Mouse (Mus musculus) lung, embryonic 14.5 days (tissue): ENCODE measurements around the gene Fut2. TPM values are rescaled to one million over a fixed set of nuclear protein-coding genes. Genes with fewer than 3 reads are reported as not detected.

ENCODE experiments used
- ATAC-seq: fragments of 200-750 bp; cut with Nextera tagmentation; 2 replicates; pipeline ENCODE4 v1.8.0; 2017; ENCODE audit warnings: mild to moderate bottlenecking, moderate TSS enrichment, moderate library complexity; ENCODE audit not compliant: insufficient read depth
- DNase-seq: peaks from one replicate; pipeline ENCODE4 v3.0.0-alpha.2; 2015
- H3K27ac ChIP-seq: fragments of 300-500 bp; sonication (generic); 2 replicates; pipeline ENCODE4 v1.5.1; 2014; ENCODE audit warnings: low read depth, mild to moderate bottlenecking, moderate library complexity
- H3K27me3 ChIP-seq: fragments of 300-500 bp; sonication (generic); 2 replicates; pipeline ENCODE4 v1.6.1; 2014; ENCODE audit warnings: low read length, control low read depth; ENCODE audit not compliant: insufficient read depth
- H3K36me3 ChIP-seq: fragments of 300-500 bp; sonication (generic); 2 replicates; pipeline ENCODE4 v1.6.1; 2014; ENCODE audit warnings: control low read depth; ENCODE audit not compliant: insufficient read depth
- H3K4me1 ChIP-seq: fragments of 300-500 bp; sonication (generic); 2 replicates; pipeline ENCODE4 v1.6.1; 2014; ENCODE audit warnings: antibody characterized with exemption, control low read depth; ENCODE audit not compliant: insufficient read depth
- H3K4me2 ChIP-seq: fragments of 300-500 bp; sonication (generic); 2 replicates; pipeline ENCODE4 v1.6.1; 2014; ENCODE audit warnings: mild to moderate bottlenecking
- H3K4me3 ChIP-seq: fragments of 300-500 bp; sonication (generic); 2 replicates; pipeline ENCODE4 v1.5.1; 2014; ENCODE audit warnings: low read depth, low read length
- H3K9ac ChIP-seq: fragments of 300-500 bp; sonication (generic); 2 replicates; pipeline ENCODE4 v1.6.1; 2014
- H3K9me3 ChIP-seq: fragments of 300-500 bp; sonication (generic); 2 replicates; pipeline ENCODE4 v1.6.1; 2016; ENCODE audit warnings: low read depth, low read length, control low read depth
- CTCF ChIP-seq: IDR thresholded peaks from 2 replicates; pipeline ENCODE4 v1.5.1; 2016; ENCODE audit warnings: antibody characterized with exemption, low read depth
- WGBS: fragments of 180-500 bp; shearing (Covaris S2); extraction: QIAGEN DNeasy Blood & Tissue Kit; methylation state at CpG from one replicate; pipeline ENCODE4 v1.1.7; 2014; 5-methylcytosine and 5-hydroxymethylcytosine counted together
- polyA plus RNA-seq: library from polyadenylated mRNA; unstranded; fragments of >200 nt; fragmentation: Nextera tagmentation; extraction: Ambion mirVana; gene quantifications from 2 replicates; pipeline ENCODE4 v1.2.1, GENCODE M21; 2014

Gene Fut2
- polyA plus RNA-seq, 1 experiment from 2014 or later, result 0.75 TPM

DNA sequence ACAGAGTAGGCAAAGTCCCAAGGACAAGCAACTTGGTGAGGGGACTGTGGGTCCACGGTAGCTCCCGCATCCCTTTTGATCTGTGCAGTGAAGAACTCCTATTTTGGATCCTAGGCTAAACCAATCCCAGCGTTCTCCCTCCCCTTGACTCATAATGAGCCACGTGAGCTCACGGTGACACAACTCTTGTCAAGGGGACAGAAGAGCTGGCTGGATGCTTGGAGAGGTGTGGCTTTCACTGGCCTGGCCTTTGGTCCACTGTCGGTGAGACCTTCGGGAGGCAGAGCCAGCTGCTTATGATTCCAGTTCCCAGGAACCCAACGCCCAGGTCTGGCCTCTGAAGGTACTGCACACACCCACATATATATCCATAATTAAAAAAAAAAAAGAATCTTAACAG lies 16.8 kb downstream of the Fut2 start:
- no peaks in the 10 kb centered on the region for H3K36me3 ChIP-seq
- H3K9ac ChIP-seq, result no peak overlapping the region
- H3K4me3 ChIP-seq, result no peak overlapping the region
- no peaks in the 10 kb centered on the region for H3K9me3 ChIP-seq
- no peak overlapping the region for H3K4me2 ChIP-seq
- TF ChIP-seq CTCF, result no peak
- 68% methylated on average over 8 of the region's 8 CpGs for WGBS
- DNase-seq, result no peak
- H3K4me1 ChIP-seq, result no peaks in the 10 kb centered on the region
- H3K27me3 ChIP-seq, result no peaks in the 10 kb centered on the region
- no peak for ATAC-seq
- H3K27ac ChIP-seq, result no peak overlapping the region; the same call in 1 of the 2 replicates

DNA sequence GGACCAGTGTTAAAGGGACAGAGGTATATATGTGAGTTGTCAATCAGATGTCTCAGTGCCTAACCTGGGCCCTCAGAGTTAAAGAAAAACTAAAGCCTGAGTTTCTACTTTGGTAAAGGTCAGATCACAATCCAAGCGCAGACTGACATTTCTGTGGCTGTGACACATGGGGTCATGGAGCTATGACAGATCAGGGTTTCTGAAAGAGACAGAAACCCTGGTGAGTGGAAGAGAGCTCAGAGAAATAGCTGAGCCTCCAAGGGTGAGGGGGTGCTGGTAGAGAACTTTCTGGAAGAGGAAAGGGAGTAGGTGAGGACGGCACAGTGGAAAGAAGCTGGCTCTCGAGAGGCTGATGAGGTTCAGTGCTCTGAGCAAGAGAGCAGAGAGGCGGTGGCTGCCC lies 19.5 kb downstream of the Fut2 start:
- Histone ChIP-seq H3K4me2 (no peak overlapping the region), H3K36me3 (no peaks in the 10 kb centered on the region), H3K27me3 (no peaks in the 10 kb centered on the region), H3K4me3 (no peak overlapping the region), H3K27ac (no peak overlapping the region), H3K9me3 (no peaks in the 10 kb centered on the region), H3K4me1 (peaks cover 11% of the 10 kb centered on the region), H3K9ac (no peak overlapping the region)
- ATAC-seq (no peak), DNase-seq (no peak)
- WGBS, result 72% methylated on average over 4 of the region's 4 CpGs
- TF ChIP-seq CTCF, result no peak

DNA sequence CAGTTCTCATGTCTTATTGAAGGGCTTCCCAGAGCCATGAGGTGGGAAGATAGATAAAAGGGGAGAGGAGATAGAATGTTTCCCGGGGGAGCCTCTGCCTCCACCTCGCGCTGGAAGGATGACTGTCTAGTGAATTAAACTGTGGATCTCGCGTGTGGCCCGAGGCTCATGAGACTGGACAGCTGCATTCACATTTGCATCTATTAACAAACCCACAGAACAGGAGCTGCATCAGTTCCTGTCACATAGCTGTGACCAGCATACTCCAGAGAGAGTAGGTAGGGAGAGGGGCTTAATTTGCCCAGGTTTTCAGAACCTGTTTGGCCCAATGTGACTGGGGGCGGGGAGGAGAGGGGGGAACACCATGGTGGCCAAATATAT lies 20.6 kb downstream of the Fut2 start:
- DNase-seq (no peak), ATAC-seq (no peak)
- H3K4me1 ChIP-seq, result peaks cover 18% of the 10 kb centered on the region
- H3K36me3 ChIP-seq, result no peaks in the 10 kb centered on the region
- no peak overlapping the region for H3K9ac ChIP-seq
- H3K27me3 ChIP-seq, result no peaks in the 10 kb centered on the region
- H3K4me2 ChIP-seq, result no peak overlapping the region
- no peak for TF ChIP-seq CTCF
- no peaks in the 10 kb centered on the region for H3K9me3 ChIP-seq
- H3K4me3 ChIP-seq, result no peak overlapping the region
- no peak overlapping the region for H3K27ac ChIP-seq
- 80% methylated on average over 7 of the region's 7 CpGs for WGBS

DNA sequence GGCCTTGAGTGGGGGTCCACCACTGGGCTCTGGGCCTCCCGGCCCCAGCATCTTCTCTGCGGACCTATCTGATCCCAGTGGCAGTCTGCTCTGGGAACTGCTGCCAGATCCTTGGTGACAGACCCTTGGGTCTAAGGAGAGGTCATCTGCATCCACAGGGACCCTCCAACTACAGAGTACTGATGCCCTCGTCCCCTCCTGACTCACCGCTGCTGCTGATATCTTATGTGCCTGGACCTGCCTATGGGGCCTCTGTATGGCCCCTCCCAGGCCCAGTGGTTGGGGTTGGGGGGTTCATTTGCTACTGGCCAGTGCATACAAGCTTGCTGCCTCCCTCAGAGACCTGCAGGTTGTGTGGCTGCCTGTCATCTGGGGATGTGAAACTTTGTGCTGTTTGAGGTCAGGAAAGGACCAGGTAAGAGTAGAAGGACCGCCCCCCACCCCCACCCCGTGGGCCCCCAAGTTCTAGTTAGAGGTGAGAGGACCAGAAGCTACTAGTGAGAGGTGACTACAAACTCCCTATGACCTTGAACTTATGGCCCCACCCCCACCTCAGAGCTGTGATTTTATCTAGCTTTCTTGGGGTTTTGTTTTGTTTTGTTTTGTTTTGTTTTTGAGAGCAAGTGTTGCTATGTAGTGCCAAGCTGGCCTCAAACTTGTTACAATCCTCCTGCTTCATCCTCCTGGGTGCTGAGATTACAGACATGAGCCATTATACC lies 21.2 kb downstream of the Fut2 start:
- Histone ChIP-seq H3K36me3 (no peaks in the 10 kb centered on the region), H3K4me3 (no peak overlapping the region), H3K4me1 (peaks cover 21% of the 10 kb centered on the region), H3K27me3 (no peaks in the 10 kb centered on the region), H3K27ac (no peak overlapping the region), H3K4me2 (peak overlapping the region; percentile 70; the same call in 1 of the 2 replicates), H3K9me3 (no peaks in the 10 kb centered on the region), H3K9ac (peak overlapping the region; percentile 29; the same call in 1 of the 2 replicates)
- 67% methylated on average over 6 of the region's 6 CpGs for WGBS
- no peak for TF ChIP-seq CTCF
- DNase-seq, result no peak
- ATAC-seq, result no peak

DNA sequence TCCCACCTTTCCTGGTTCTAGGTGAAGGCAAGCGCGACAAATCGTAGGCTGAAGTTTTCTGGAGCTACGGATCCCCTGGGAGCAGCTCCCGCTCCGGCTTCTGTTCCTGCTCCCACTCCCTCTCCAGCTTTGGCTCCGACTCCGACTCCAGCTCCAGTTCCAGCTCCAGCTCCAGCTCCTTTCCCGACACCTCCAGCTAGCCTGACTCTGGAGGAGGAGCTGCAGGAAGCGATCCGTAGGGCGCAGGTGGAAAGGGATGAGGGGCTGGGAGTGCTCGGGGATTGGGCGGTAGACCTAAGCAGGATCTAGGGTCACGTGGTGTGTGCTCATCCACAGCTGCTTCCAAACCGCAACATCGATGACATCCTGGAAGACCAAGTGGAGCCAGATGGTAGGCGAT lies 22.0 kb downstream of the Fut2 start:
- peaks cover 21% of the 10 kb centered on the region for H3K4me1 ChIP-seq
- ATAC-seq (peak; percentile 10), DNase-seq (peak; percentile 72)
- 7% methylated on average over 18 of the region's 18 CpGs for WGBS
- H3K27ac ChIP-seq, result peak overlapping the region; percentile 70
- H3K9me3 ChIP-seq, result no peaks in the 10 kb centered on the region
- peak overlapping the region; percentile 70 for H3K4me2 ChIP-seq
- H3K9ac ChIP-seq, result peak overlapping the region; percentile 29
- no peaks in the 10 kb centered on the region for H3K27me3 ChIP-seq
- no peak for TF ChIP-seq CTCF
- H3K36me3 ChIP-seq, result no peaks in the 10 kb centered on the region
- peak overlapping the region; percentile 43 for H3K4me3 ChIP-seq

DNA sequence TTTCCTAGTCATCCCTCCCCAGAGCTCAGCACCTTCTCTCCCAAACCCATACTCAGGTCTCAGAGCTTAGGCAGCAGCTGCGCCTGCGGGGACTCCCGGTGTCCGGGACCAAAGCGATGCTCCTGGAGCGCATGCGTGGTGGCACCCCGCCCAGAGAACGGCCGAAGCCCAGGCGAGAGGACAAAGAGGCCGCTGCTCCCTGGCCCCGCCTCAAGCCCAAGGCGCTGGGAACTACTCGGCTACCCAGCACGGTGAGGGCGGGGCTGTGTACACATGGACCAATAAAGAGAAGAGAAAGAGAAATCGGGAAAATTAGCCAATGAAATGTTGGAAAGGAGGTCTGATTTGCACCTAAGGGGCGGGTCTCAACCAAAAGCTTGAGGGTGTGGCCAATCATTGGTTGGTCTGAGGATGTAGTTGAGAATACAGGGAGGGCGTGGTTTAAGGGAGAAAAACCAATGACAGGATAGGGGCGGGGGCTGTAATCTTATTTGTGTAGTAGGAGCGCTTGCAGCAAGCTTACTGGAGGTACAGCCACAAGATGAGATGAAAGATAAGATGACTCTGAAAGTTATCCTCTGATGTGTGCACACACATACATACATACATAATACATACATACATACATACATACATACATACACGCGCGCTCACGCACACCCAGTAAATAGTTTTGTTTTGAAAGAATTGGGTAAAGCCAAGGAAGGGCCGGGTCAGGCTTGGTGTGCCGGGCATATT lies 22.6 kb downstream of the Fut2 start:
- H3K9me3 ChIP-seq, result no peaks in the 10 kb centered on the region
- ATAC-seq, result peak; percentile 93
- H3K4me2 ChIP-seq, result peak overlapping the region; percentile 70
- no peaks in the 10 kb centered on the region for H3K36me3 ChIP-seq
- H3K4me1 ChIP-seq, result peaks cover 21% of the 10 kb centered on the region
- 3% methylated on average over 28 of the region's 28 CpGs for WGBS
- no peaks in the 10 kb centered on the region for H3K27me3 ChIP-seq
- peak; percentile 99 for DNase-seq
- peak overlapping the region; percentile 89 for H3K27ac ChIP-seq
- peak overlapping the region; percentile 63 for H3K9ac ChIP-seq
- no peak for TF ChIP-seq CTCF
- H3K4me3 ChIP-seq, result peak overlapping the region; percentile 43

DNA sequence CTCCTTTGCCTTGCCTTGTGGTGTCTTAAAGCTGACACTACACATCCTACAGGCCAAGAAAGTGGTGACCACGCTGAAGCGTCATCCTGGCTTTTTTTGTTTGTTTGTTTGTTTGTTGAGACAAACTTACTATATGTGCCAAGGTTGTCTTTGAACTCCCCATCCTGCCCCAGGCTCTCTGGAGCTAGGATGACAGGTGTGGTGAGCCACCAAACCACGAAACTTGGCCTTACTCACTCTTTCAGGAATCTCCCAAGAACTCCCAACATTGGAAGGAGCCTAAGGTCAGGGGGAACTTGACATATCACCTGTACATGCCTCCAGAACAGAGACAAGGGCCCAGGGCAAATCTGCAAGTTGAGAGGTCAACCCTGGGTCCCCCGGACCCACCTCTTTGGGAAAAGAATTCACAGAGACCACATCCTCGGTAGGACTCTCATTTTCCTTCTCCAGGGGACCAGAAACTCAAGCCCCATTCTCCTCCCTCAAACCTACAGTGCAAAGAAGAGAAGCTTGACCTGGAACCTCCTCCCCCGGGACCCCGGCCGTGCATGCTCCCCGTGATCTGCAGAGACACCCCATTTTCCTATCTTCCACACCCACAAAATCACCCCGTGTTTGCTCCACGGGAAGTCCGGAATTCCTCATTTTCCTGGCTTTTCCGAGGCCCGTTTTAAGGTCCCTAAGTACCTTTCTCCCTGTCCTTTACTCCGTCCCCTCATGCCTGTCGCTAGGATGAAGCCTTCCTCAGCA lies 23.5 kb downstream of the Fut2 start:
- H3K36me3 ChIP-seq, result 0 out of 2 replicates have a peak, but pooled peaks cover under 1% of the 10 kb centered on the region
- H3K4me3 ChIP-seq, result peak overlapping the region; percentile 43
- peak overlapping the region; percentile 89 for H3K27ac ChIP-seq
- WGBS, result 25% methylated on average over 16 of the region's 16 CpGs
- H3K27me3 ChIP-seq, result no peaks in the 10 kb centered on the region
- H3K4me1 ChIP-seq, result peaks cover 27% of the 10 kb centered on the region
- no peaks in the 10 kb centered on the region for H3K9me3 ChIP-seq
- TF ChIP-seq CTCF, result no peak
- peak overlapping the region; percentile 70 for H3K4me2 ChIP-seq
- no peak for DNase-seq
- ATAC-seq, result no peak
- H3K9ac ChIP-seq, result peak overlapping the region; percentile 63
